Mouse (Mus musculus) cerebral cortex, adult 2 months (tissue): ENCODE measurements around the gene Pcif1.

Experiments
- WGBS: fragments of 180-500 bp; shearing (Covaris S2); methylation state at CpG from one replicate; pipeline ENCODE4 v1.1.7; 2018; 5-methylcytosine and 5-hydroxymethylcytosine counted together

The Pcif1 gene

GRCm38 (mm10) chr2:164892696-164893216 is 13.7 kb downstream of the Pcif1 start:
- WGBS = 72% methylated on average over 6 of the region's 6 CpGs

GRCm38 (mm10) chr2:164894048-164894447 is 14.9 kb downstream of the Pcif1 start:
- WGBS = 43% methylated on average over 5 of the region's 5 CpGs

- 79% methylated on average over 1 of the region's 1 CpGs for WGBS
Observed at GRCm38 (mm10) chr2:164894644-164895043, 15.5 kb downstream of the Pcif1 start.

DNA sequence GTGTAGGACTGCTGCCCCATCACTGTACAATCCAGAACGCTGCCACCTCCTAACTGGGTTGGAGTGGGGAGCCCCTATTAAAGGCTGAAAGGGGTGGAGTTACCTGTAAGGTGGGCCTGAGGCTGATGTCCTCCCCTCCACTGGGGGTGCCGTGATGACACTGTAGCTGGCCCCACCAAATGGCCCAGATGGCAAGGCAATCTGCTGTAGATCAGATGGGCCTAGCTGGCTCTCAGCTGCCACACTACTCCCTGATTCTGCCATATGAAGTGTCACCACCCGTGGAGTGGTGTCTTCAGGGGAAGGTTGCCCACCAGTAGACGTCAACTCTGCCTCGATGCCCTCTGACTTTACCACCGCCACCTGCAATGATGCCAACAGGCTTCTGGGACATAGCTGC is 16.8 kb downstream of the Pcif1 start:
- WGBS = 74% methylated on average over 6 of the region's 6 CpGs

DNA sequence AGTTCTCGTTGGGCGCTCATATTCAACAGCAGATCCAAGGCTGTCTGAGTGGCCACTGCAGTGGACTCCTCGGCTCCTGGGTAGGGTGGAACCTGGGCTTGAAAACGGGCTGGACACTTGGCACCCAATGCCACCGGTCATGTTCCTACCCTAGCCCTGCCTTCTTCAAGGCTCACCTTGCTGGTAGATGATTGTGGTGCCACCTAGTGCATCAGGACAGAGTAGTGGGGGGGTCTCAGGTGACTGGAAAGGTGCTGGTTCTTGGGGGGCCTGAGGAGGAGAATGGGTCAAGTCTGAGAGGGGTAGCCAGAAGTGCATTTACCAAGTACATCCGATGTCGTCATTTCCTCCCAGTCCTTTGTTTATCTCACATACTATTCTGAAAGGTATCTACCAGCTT is 18.9 kb downstream of the Pcif1 start:
- 91% methylated on average over 7 of the region's 7 CpGs for WGBS

- 85% methylated on average over 15 of the region's 15 CpGs for WGBS
Observed at GRCm38 (mm10) chr2:164899034-164899433, 19.9 kb downstream of the Pcif1 start.

- WGBS = 91% methylated on average over 16 of the region's 16 CpGs
Observed at GRCm38 (mm10) chr2:164899723-164900459, 20.8 kb downstream of the Pcif1 start.

GRCm38 (mm10) chr2:164901380-164901779 is 22.3 kb downstream of the Pcif1 start:
- 86% methylated on average over 13 of the region's 13 CpGs for WGBS

DNA sequence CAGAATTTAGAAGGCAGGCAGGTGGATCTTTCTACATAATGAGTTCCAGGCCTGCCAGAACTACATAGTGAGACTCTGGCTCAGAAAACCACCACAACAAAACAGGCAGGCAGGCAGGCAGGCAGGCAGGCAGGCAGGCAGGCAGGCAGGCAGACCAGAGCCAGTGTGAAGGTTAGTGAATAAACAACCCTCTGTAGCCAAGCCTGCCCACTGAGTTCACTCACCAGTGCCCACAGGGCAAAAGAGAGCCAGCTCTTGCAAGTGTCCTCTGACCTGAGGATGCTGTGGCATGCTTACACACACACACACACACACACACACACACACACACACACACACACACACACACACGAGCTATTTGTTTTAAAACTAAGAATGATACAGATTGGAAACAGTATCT is 24.4 kb downstream of the Pcif1 start:
- 78% methylated on average over 1 of the region's 1 CpGs for WGBS

DNA sequence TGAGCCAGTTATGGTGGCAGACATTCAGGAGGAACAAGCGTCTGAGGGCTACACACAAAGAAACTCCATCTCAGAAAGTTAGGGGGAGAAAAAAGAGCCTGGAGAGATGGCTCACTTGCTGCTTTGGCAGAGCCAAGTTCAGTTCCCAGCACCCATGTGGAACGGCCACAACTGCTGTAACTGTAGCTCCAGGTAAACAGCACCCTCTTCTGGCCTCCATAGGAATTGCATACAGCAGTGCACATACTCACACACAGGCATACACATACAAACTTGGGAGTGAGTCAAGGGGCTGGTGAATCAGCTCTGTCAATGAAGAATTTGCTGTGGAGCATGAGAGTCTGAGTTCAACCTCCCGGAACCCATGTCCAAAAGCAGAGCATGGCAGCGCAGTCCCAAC is 27.0 kb downstream of the Pcif1 start:
- 98% methylated on average over 4 of the region's 4 CpGs for WGBS

DNA sequence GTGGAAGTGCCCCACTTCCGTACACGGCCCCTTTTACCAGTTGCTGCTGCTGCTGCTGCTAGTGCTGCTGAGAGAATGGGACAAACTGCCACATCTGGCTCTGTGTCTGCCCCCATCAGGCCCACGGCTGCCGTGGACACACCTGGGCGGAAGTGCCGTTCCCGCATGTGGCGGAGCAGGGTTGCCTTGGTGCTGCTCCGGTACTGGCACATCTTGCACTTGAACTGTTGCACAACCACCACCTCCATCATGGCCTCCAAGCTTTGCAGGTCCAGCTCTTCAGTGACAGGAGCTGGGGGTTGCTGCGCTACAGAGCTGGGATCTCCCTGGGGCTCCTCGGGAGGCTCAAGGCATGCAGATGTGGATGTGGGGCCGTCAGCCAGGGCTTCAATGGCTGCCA is 28.4 kb downstream of the Pcif1 start:
- WGBS = 98% methylated on average over 12 of the region's 12 CpGs

GRCm38 (mm10) chr2:164908011-164908410 is 28.9 kb downstream of the Pcif1 start:
- over 99% methylated on average over 5 of the region's 5 CpGs for WGBS

DNA sequence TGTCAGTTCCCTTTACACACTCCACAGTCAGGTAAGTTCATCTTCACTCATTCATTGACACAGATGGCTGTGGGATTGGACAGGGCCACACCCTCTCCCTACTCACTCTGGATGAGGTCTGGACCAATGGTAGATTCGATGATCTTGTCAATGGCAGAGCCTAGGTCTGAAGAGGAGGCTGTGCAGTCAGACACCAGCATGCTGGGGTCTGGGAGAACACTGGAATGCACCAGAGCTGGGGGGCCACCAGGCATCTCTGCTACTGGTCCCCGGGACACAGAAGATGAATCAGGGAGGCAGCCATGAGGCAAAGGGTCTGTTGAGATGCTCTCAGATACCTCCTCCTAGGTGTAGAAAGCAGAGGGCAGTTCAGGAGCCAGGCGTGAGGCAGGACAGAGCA is 30.0 kb downstream of the Pcif1 start:
- WGBS = 90% methylated on average over 3 of the region's 3 CpGs

- WGBS = 90% methylated on average over 1 of the region's 1 CpGs
Observed at GRCm38 (mm10) chr2:164909542-164909941, 30.4 kb downstream of the Pcif1 start.

DNA sequence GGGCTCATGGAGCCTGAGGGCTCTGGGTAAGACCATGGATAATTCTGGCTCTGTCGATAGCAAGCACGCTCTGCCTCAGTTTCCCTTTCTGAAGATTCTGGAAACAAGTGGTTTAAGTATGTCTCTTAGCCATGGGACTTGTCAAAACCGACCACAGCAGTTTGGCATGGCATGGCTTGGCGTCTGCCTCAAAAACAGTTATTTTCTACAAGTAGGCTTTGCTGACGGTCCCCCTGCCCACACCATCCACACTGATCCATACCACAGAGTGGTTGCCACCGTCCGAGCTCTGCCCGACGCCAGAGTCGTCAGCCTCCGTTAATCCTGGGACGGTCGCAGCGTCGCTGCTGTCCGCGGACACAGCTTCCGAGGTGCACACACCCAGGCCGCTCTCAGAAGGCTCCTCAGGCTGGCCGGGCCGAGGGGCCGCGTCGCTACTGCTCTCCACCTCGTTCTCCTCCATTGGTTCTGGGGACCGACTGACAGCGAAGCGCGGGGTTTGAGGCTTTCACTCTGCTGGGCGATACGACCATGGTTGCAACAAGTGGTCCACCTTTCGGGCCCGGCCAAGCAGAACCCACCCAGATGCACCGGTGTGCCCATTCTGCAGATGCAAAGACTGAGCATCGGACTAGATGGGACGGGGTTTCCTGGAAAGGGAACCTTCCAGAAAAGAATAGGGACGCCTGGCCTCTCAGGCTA is 31.4 kb downstream of the Pcif1 start:
- WGBS = 3% methylated on average over 37 of the region's 37 CpGs

- WGBS = under 1% methylated on average over 91 of the region's 91 CpGs
Observed at GRCm38 (mm10) chr2:164911086-164912048, 32.3 kb downstream of the Pcif1 start, which contains the start of gene Zfp335. Gene Zfp335 (minus strand): TSS chr2:164911757.

DNA sequence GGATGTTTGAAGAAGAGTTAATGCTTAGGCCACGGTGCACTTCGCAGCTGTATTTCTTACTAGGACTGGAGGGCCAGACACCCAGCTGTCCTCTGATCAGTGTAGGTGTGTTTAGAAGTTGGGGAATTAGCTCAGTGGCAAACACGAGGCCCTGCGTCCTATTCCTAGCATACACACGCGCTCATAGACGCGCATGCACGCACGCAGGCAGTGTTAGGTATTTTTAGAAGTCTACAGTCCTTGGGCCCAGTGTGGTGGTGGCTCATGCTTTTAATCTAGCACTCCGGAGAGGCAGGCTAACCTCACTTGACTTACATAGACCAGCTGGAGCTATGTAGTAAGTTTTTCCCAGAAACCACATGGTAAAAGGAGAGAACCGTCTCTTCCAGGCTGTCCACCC is 33.0 kb downstream of the Pcif1 start:
- 5% methylated on average over 12 of the region's 12 CpGs for WGBS

DNA sequence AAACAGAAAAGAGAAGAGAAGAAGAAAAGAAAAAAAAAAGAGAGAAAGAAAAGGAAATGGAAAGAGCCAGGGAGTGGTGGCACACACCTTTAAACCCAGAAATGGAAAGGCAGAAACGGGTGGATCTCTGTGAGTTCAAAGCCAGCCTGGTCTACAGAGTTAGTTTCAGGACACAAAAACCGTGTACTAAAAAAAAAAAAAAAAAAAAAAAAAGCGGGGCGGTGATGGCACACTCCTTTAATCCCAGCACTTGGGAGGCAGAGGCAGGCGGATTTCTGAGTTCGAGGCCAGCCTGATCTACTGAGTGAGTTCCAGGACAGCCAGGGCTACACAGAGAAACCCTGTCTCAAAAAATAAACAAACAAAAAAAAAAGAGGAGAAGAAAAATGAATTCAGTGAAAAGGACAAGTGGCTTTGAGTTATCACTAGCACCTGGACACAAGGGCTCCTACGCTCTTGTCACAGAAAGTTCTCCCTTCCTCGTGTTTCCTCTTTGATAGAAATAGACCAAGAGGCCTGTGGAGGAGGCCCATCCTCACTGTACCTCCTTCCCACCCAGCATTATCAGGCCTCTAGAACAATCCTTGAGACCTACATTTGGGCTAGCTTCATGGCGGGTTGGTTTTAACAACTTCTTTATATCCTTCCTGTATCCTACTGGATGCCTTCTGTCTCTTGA is 33.8 kb downstream of the Pcif1 start:
- 73% methylated on average over 8 of the region's 9 CpGs for WGBS

- WGBS = 92% methylated on average over 2 of the region's 2 CpGs
Observed at GRCm38 (mm10) chr2:164913428-164913786, 34.3 kb downstream of the Pcif1 start.

GRCm38 (mm10) chr2:164916820-164917219 is 37.7 kb downstream of the Pcif1 start:
- 81% methylated on average over 5 of the region's 5 CpGs for WGBS

- WGBS = 72% methylated on average over 10 of the region's 10 CpGs
Observed at GRCm38 (mm10) chr2:164917371-164917770, 38.3 kb downstream of the Pcif1 start.
